Mouse (Mus musculus) hindbrain, embryonic 16.5 days (tissue): ENCODE results near the gene Senp1. TPM values are rescaled to one million over a fixed set of nuclear protein-coding genes. Genes with fewer than 3 reads are reported as not detected.

Source experiments
- ATAC-seq: fragments of 200-750 bp; cut with Nextera tagmentation; 2 replicates; pipeline ENCODE4 v1.8.0; 2017; ENCODE audit warnings: moderate TSS enrichment, moderate library complexity
- H3K27ac ChIP-seq: fragments of 300-500 bp; sonication (generic); 2 replicates; pipeline ENCODE4 v1.5.1; 2014; ENCODE audit warnings: low read depth, mild to moderate bottlenecking, control low read depth, low read length, moderate library complexity
- H3K27me3 ChIP-seq: fragments of 300-500 bp; sonication (generic); replicated peaks from 2 replicates; pipeline ENCODE4 v1.6.1; 2014; ENCODE audit warnings: low read length; ENCODE audit not compliant: control insufficient read depth, insufficient read depth
- H3K36me3 ChIP-seq: fragments of 300-500 bp; sonication (generic); 2 replicates; pipeline ENCODE4 v1.6.1; 2014; ENCODE audit warnings: mild to moderate bottlenecking, low read length, moderate library complexity, mixed read lengths; ENCODE audit not compliant: control insufficient read depth, insufficient read depth
- H3K4me1 ChIP-seq: fragments of 300-500 bp; sonication (generic); 2 replicates; pipeline ENCODE4 v1.6.1; 2014; ENCODE audit warnings: low read depth, low read length; ENCODE audit not compliant: control insufficient read depth, insufficient read depth
- H3K4me2 ChIP-seq: fragments of 300-500 bp; sonication (generic); 2 replicates; pipeline ENCODE4 v1.6.1; 2014; ENCODE audit warnings: mild to moderate bottlenecking, low read length, control low read depth, moderate library complexity
- H3K4me3 ChIP-seq: fragments of 300-500 bp; sonication (generic); 2 replicates; pipeline ENCODE4 v1.5.1; 2014; ENCODE audit warnings: mild to moderate bottlenecking, low read length, control low read depth, moderate library complexity
- H3K9ac ChIP-seq: fragments of 300-500 bp; sonication (generic); 2 replicates; pipeline ENCODE4 v1.6.1; 2014; ENCODE audit warnings: low read depth, mild to moderate bottlenecking, control low read depth, low read length, moderate library complexity
- H3K9me3 ChIP-seq: fragments of 300-500 bp; sonication (generic); 2 replicates; pipeline ENCODE4 v1.6.1; 2014; ENCODE audit warnings: mild to moderate bottlenecking, low read length, moderate library complexity; ENCODE audit not compliant: control insufficient read depth
- WGBS: fragments of 180-500 bp; shearing (Covaris S2); extraction: QIAGEN DNeasy Blood & Tissue Kit; methylation state at CpG from one replicate; pipeline ENCODE4 v1.1.7; 2014; 5-methylcytosine and 5-hydroxymethylcytosine counted together
- polyA plus RNA-seq: library from polyadenylated mRNA; unstranded; fragments of >200 nt; fragmentation: Nextera tagmentation; extraction: Ambion mirVana; gene quantifications from 2 replicates; pipeline ENCODE4 v1.2.1, GENCODE M21; 2015

The Senp1 gene
- polyA plus RNA-seq, 1 experiment from 2014 or later, result 17.3 TPM

DNA sequence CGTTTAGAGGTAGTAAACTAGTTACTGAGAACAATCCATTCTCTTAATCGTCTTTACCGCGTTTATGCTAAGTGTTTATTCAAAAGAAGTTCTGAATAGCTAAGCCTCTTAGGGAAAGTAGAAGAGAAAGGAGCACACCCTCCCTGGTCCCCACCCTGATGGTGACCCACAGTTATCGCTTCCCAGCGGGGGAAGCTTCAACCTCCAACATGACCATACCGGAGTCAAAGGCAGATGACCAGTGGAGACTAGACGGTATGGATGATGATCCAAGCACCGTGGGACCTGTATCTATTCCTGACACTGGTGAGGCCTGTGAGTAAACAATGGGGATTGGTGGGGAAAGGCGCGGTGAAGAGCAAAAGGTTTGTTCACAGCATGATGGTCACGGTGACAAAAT, 1.4 kb upstream of the Senp1 start:
- no peaks in the 10 kb centered on the region for H3K9me3 ChIP-seq
- peaks cover 15% of the 10 kb centered on the region for H3K4me1 ChIP-seq
- H3K36me3 ChIP-seq, result no peaks in the 10 kb centered on the region
- ATAC-seq, result no peak
- H3K4me3 ChIP-seq, result no peak overlapping the region
- no peaks in the 10 kb centered on the region for H3K27me3 ChIP-seq
- no peak overlapping the region for H3K4me2 ChIP-seq
- H3K9ac ChIP-seq, result no peak overlapping the region
- no peak overlapping the region for H3K27ac ChIP-seq
- WGBS, result 94% methylated on average over 12 of the region's 12 CpGs

DNA sequence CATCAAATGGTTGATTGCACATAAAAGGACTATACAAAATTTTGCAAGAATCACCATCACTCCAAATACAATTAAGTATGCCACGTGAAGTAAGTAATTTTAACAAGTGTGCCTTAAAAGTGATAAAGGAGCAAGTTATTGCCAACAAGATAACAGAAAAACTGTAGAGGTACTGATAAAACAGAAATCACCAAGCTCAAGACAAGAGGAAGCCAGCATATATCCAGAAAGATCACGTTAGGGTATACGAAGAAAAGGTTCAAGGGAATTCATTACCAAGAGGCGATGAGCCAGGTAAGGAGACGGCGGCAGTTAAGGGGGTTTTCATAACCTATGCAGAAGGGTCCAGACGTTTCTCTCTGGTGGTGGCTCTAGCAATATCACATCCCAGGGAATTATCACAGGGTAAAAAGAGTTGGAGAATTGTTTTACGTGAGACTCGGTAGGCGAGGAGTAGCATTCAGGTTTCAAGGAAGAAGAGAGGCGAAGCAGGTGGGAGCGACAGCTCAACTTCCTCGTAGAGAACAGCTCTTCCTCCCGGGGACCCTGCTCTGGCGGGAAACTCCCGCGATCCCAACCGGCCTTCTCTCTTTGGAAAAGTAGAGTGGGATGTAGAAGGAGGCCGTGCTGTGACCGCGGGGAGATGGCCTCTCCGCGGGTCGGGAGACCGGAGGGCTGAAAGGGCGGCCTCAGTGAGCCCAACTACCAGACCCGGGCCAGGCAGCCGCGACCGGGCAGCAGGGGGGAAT, 998 bp downstream of the Senp1 start, which contains the start of gene Pfkm:
Gene Pfkm (plus strand): TSS at position 218 of the 749 bp plus-strand sequence.
- H3K36me3 ChIP-seq, result no peaks in the 10 kb centered on the region
- peaks cover 15% of the 10 kb centered on the region for H3K4me1 ChIP-seq
- H3K9ac ChIP-seq, result peak within 1 kb of the TSS; percentile 89
- no peaks in the 10 kb centered on the region for H3K9me3 ChIP-seq
- under 1% methylated on average over 30 of the region's 30 CpGs for WGBS
- H3K27ac ChIP-seq, result peak within 1 kb of the TSS; percentile 81
- peak within 1 kb of the TSS; percentile 86 for H3K4me3 ChIP-seq
- no peaks in the 10 kb centered on the region for H3K27me3 ChIP-seq
- H3K4me2 ChIP-seq, result peak within 1 kb of the TSS; percentile 87
- no peak; the same call in 1 of the 2 replicates for ATAC-seq

DNA sequence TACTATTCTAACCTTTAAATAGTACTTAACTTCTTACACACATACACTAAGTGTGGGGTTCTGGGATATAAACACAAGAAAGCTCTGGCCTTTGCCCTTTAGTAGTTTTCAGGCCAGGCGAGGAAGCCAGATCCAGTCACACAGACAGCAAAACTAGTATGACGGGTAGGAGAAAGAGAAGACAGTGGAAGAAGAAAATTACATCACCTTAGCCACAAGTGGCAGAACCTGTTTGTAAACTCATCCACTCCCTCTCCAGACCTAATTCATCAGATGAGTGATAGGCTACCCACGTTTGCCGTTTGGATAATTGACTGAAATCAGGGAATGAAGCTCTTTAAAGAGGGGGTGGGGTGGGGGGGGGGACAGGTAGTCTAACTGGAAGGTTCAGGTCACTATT, 1.7 kb downstream of the Senp1 start:
- Histone ChIP-seq H3K4me1 (peaks cover 15% of the 10 kb centered on the region), H3K4me2 (peak overlapping the region; percentile 87), H3K4me3 (peak overlapping the region; percentile 86), H3K27me3 (no peaks in the 10 kb centered on the region), H3K36me3 (no peaks in the 10 kb centered on the region), H3K27ac (no peak overlapping the region), H3K9ac (no peak overlapping the region), H3K9me3 (no peaks in the 10 kb centered on the region)
- WGBS, result 39% methylated on average over 4 of the region's 4 CpGs
- no peak for ATAC-seq

DNA sequence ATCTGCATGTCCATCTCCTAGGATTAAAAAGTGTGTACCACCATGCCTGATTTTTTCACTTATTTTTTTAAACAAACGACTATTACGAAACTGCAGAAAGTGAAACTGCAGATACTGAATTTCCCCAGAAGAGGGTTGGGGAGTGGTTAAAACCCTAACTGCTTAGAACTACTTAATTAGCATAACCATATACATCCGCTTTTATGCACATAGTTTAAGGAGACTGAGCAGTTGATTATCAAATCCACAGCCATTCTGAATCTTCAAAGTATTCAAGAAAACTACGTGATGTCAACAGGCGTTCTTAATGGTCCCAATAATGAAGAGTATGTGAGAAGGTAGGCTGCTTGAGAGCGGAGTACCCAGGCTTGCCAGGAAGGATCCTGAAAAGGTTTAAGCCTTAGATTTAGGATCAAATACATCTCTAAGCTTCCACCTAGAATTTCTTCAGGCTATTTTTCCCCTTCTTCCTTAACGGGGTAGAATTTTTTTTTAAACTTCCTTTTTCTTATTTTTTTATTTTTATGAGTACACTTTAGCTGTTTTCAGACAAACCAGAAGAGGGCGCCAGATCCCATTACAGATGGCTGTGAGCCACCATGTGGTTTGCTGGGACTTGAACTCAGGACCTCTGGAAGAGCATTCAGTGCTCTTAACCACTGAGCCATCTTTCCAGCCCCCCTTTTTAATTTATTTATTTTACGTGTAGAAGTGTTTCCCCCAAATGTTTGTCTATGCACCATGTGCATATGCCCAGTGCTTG, 3.9 kb downstream of the Senp1 start:
- ATAC-seq, result no peak
- WGBS, result 78% methylated on average over 9 of the region's 9 CpGs
- H3K4me1 ChIP-seq, result peaks cover 15% of the 10 kb centered on the region
- H3K9ac ChIP-seq, result no peak overlapping the region
- no peaks in the 10 kb centered on the region for H3K27me3 ChIP-seq
- H3K9me3 ChIP-seq, result no peaks in the 10 kb centered on the region
- H3K4me2 ChIP-seq, result no peak overlapping the region
- H3K4me3 ChIP-seq, result no peak overlapping the region
- no peaks in the 10 kb centered on the region for H3K36me3 ChIP-seq
- no peak overlapping the region for H3K27ac ChIP-seq

DNA sequence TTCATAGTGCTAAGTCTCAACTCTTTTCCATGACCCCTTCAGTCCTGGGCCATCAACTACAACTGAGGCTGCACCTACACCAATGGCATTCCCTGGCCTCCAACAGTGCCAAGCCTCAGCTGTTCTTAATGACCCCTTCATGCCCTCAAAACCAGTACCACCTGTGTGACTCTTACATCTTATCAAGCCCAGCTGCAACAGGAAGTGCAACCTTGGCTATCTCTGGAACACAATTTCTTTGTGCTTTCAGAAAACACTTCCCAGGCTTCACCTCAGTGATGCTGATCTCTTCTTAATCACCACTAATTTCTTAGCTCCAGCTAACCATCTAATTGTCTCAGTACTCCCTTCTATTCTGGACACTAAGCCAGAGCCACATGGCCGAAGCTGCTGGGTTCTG, 4.7 kb downstream of the Senp1 start:
- H3K27ac ChIP-seq, result no peak overlapping the region
- peaks cover 14% of the 10 kb centered on the region for H3K4me1 ChIP-seq
- no peak overlapping the region for H3K9ac ChIP-seq
- peaks cover under 1% of the 10 kb centered on the region; the same call in 1 of the 2 replicates for H3K36me3 ChIP-seq
- no peaks in the 10 kb centered on the region for H3K9me3 ChIP-seq
- 97% methylated on average over 1 of the region's 1 CpGs for WGBS
- no peak overlapping the region for H3K4me3 ChIP-seq
- ATAC-seq, result no peak
- no peaks in the 10 kb centered on the region for H3K27me3 ChIP-seq
- no peak overlapping the region for H3K4me2 ChIP-seq

DNA sequence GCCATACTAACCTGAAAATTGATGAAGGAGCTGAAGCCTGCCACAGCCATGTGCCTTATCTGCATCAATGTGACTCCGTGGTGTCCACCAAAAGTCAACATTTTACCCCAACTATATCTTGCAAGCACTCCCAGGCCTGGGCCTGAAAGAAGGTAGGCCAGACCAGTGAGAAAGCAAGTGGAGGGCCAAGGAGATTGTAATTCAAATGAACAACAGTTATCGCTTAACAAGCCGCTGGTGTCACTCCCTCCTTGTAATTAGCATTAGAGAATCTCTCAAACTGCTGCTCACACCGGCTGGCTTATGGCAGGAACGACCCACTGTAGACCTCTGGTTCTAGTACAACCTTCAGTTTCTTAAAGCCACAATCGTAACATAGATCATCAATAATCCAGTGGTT, 16.6 kb downstream of the Senp1 start:
- Histone ChIP-seq H3K4me1 (no peaks in the 10 kb centered on the region), H3K27ac (no peak overlapping the region), H3K4me3 (no peak overlapping the region), H3K4me2 (no peak overlapping the region), H3K9ac (no peak overlapping the region), H3K27me3 (no peaks in the 10 kb centered on the region), H3K36me3 (peaks cover 21% of the 10 kb centered on the region), H3K9me3 (no peaks in the 10 kb centered on the region)
- 92% methylated on average over 6 of the region's 6 CpGs for WGBS
- no peak for ATAC-seq

DNA sequence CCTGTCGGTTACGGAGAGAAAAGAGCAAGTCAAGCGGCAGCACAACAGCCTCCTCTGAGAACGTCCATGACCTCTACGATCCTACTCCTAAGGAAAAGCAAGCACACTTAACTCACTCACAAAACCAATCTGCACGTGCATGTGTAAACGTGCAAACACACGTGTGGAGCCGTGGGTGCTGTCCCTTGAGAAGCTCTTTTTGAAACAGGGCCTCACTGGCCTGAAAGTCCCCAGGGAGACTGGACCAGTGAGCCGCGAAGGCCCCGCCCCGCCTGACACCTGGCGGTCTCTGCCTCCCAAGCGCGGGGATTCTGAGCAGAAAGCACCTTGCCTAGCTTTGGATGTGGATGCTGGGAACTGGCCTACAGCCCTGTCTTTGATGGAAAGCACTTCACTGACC, 18.5 kb downstream of the Senp1 start:
- Histone ChIP-seq H3K36me3 (peaks cover 23% of the 10 kb centered on the region), H3K9ac (no peak overlapping the region), H3K9me3 (no peaks in the 10 kb centered on the region), H3K27ac (no peak overlapping the region), H3K27me3 (no peaks in the 10 kb centered on the region), H3K4me2 (no peak overlapping the region), H3K4me1 (no peaks in the 10 kb centered on the region), H3K4me3 (no peak overlapping the region)
- WGBS, result 85% methylated on average over 16 of the region's 16 CpGs
- no peak for ATAC-seq

DNA sequence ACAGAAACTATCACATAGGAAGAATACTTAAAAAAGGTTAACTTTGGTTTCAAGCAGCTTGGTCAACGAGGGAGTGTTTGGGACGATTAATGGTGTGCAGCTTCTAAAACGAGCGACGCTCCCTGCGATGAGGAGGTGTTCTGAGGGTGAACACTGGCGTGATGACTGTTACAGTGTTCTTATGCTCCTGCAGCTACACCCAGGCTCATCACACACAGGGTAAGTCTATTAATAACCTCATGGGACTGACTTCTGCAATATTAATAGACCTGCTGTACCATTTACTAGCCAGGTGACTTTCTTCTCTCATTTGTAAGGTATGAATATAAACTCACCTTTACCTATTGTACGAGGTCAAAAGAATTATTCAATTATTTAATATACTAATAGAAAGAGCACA, 19.0 kb downstream of the Senp1 start:
- Histone ChIP-seq H3K27me3 (no peaks in the 10 kb centered on the region), H3K4me1 (no peaks in the 10 kb centered on the region), H3K9me3 (no peaks in the 10 kb centered on the region), H3K27ac (no peak overlapping the region), H3K4me3 (no peak overlapping the region), H3K36me3 (peaks cover 25% of the 10 kb centered on the region), H3K9ac (no peak overlapping the region), H3K4me2 (no peak overlapping the region)
- 96% methylated on average over 8 of the region's 8 CpGs for WGBS
- ATAC-seq, result no peak

DNA sequence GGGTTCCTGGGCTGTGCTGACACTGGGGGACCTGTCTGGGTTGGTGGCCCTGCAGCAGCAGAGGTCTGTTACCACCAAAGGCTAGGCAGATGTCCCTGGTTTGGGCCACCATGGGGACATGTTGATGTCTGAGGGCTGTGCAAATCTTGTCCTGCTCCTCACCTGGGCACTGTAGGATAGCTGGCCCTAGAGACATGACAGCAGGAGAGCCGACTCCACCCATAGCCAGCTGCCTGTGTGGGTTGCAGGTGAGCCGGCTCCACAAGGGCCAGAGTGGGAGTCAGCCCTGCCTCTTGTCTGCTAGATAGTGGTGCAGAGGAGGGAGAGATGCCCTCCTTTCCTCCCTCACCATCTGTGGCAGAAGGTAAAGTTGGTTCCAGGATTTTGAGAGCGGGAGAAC, 23.2 kb downstream of the Senp1 start:
- H3K9ac ChIP-seq, result no peak overlapping the region
- no peak for ATAC-seq
- H3K27ac ChIP-seq, result no peak overlapping the region
- peaks cover 25% of the 10 kb centered on the region for H3K36me3 ChIP-seq
- 97% methylated on average over 3 of the region's 3 CpGs for WGBS
- H3K27me3 ChIP-seq, result no peaks in the 10 kb centered on the region
- H3K4me2 ChIP-seq, result no peak overlapping the region
- no peak overlapping the region for H3K4me3 ChIP-seq
- no peaks in the 10 kb centered on the region for H3K4me1 ChIP-seq
- H3K9me3 ChIP-seq, result no peaks in the 10 kb centered on the region
